Mouse (Mus musculus) midbrain, embryonic 12.5 days (tissue): ENCODE measurements at regions not wholly inside any gene's neighbourhood (a gene's known extent, or its start where the extent isn't known, plus 50 kb on each side); places are given as distances from the start of the nearest gene placed in this dataset.
A peak's percentile ranks its signal among the peaks of the same experiment; 100 is the strongest.

Experiments
- ATAC-seq: fragments of 200-750 bp; cut with Nextera tagmentation; 2 replicates; pipeline ENCODE4 v1.8.0; 2017; ENCODE audit warnings: low read depth, moderate TSS enrichment, moderate library complexity; ENCODE audit not compliant: low FRiP score
- H3K27ac ChIP-seq: fragments of 300-500 bp; sonication (generic); replicated peaks from 2 replicates; pipeline ENCODE4 v1.5.1; 2016; ENCODE audit warnings: mild to moderate bottlenecking
- H3K27me3 ChIP-seq: fragments of 300-500 bp; sonication (generic); 2 replicates; pipeline ENCODE4 v1.6.1; 2016; ENCODE audit warnings: mild to moderate bottlenecking
- H3K36me3 ChIP-seq: fragments of 300-500 bp; sonication (generic); 2 replicates; pipeline ENCODE4 v1.6.1; 2016
- H3K4me1 ChIP-seq: fragments of 300-500 bp; sonication (generic); 2 replicates; pipeline ENCODE4 v1.6.1; 2016
- H3K4me2 ChIP-seq: fragments of 300-500 bp; sonication (generic); replicated peaks from 2 replicates; pipeline ENCODE4 v1.6.1; 2016; ENCODE audit warnings: mild to moderate bottlenecking, moderate library complexity
- H3K4me3 ChIP-seq: fragments of 300-500 bp; sonication (generic); 2 replicates; pipeline ENCODE4 v1.5.1; 2016; ENCODE audit warnings: mild to moderate bottlenecking
- H3K9ac ChIP-seq: fragments of 300-500 bp; sonication (generic); replicated peaks from 2 replicates; pipeline ENCODE4 v1.6.1; 2016; ENCODE audit warnings: mild to moderate bottlenecking, moderate library complexity
- H3K9me3 ChIP-seq: fragments of 300-500 bp; sonication (generic); 2 replicates; pipeline ENCODE4 v1.6.1; 2016; ENCODE audit warnings: mild to moderate bottlenecking
- WGBS: fragments of 180-500 bp; shearing (Covaris S2); methylation state at CpG from one replicate; pipeline ENCODE4 v1.1.7; 2016; 5-methylcytosine and 5-hydroxymethylcytosine counted together

DNA sequence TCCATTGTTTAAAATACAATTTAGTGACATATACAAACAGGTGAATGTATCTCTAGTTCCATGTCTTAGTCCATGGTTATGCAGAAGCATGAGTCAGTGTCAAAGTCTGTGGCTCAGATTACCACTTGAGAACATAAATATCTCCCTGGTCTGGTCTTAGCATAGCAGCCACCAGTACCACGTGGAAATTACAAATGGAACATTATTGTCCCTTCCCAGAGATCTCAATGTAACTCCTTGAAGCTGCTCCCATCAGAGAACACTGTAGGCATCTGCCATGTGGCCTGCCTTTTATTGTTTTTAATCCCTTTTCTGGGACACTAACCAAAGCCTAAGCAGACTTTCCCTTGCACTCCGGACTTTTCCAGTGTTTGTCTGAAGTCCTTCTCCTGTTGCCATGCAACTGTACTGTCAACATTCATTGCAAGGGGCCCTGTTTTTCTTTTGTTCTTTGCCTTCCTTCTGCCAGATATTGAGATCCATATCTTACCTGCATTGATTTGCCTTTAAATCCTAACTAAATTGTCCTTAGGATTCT lies 217.7 kb upstream of the Reg3g start:
- no peak overlapping the region for H3K27ac ChIP-seq
- ATAC-seq: 0 out of 2 replicates have a peak, but pooled peaks have one; percentile 16
- WGBS: 32% methylated on average over 2 of the region's 2 CpGs

GRCm38 (mm10) chr6:78650695-78651094 lies 182.0 kb upstream of the Reg3g start:
- Histone ChIP-seq H3K9ac (no peak overlapping the region), H3K4me3 (no peak overlapping the region), H3K27ac (no peak overlapping the region), H3K4me2 (no peak overlapping the region), H3K36me3 (no peaks in the 10 kb centered on the region), H3K27me3 (no peaks in the 10 kb centered on the region), H3K4me1 (no peaks in the 10 kb centered on the region), H3K9me3 (no peaks in the 10 kb centered on the region)
- 79% methylated on average over 2 of the region's 2 CpGs for WGBS
- ATAC-seq: no peak

More for the DNA sequence above, 217.7 kb upstream of the Reg3g start:
- H3K27me3 ChIP-seq: no peaks in the 10 kb centered on the region
- no peak overlapping the region for H3K9ac ChIP-seq
- H3K4me1 ChIP-seq: no peaks in the 10 kb centered on the region
- H3K4me3 ChIP-seq: no peak overlapping the region
- no peaks in the 10 kb centered on the region for H3K36me3 ChIP-seq
- no peaks in the 10 kb centered on the region for H3K9me3 ChIP-seq
- H3K4me2 ChIP-seq: no peak overlapping the region
